Mouse (Mus musculus) duodenum, adult 2 months (tissue): ENCODE measurements around the gene Osgin1. TPM values are rescaled to one million over a fixed set of nuclear protein-coding genes. Genes with fewer than 3 reads are reported as not detected.

Experiments used
- polyA plus RNA-seq: library from polyadenylated mRNA; depleted of rRNA; stranded (reverse); fragments of >200 nt; gene quantifications from 2 replicates; pipeline ENCODE4 v1.2.3, GENCODE M21; 2012; ENCODE audit warnings: low replicate concordance; rRNA removed

Gene Osgin1
- polyA plus RNA-seq = 92.1 and 231 TPM in 2 replicates

DNA sequence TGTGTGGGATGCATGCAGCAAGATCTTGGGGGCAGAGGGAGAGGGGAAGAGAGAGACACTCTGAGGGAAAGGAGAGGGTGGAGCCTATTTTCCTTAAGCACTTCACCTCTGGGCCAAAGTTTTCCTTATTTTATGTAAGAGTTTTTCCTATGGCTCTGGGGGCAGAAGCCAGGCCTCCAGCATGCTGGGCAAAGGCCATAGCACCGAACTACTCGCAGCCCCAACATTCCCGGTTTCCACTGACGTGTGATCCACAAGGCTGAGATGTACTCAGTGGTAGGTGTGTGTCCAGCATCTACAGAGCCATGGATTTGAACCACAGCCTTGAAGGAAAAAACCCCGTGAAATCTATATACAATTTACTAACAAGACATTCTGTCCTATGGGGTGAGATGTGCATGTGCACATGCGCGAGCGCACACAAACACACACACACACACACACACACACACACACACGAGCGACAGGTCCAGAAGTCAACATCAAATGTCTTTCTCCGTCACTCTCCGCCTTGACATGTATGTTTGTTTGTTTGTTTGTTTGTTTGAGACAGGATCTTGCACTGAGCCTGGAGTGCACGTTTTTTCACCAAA, at the start of gene Osgin1:
Osgin1 (plus strand) TSS at position 543 of the 593 bp plus-strand sequence.

DNA sequence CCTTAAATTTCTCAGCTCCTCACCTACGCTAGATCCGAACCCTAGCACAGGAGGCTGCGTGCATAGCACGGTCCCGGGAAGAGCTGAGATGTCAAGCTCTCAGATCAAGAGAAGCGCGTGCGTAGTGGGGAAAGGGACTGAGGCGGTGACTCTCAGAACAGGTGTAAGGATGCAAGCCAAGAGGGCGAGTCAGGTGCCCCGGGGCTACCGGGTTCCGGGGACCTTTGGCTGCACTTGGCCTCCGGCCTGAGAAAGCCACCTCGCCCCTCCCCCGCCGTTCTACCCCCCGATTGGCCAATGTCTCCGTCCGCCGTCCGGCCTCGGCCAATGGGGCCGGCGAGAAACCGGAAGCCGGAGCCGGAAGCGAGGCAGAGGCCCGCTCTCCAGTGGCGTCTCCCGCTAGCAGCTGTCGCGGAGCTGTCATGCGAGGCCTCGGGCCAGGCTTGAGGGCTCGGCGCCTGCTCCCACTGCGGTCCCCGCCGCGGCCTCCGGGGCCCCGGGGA, 39.3 kb upstream of the Osgin1 start, which contains the start of gene Mlycd:
Mlycd (plus strand) TSS at position 355 of the 503 bp plus-strand sequence.

GRCm38 (mm10) chr8:119446211-119446989, 12.5 kb downstream of the Osgin1 start, which contains the start of gene Necab2:
Gene Necab2 (plus strand): TSS chr8:119446719.

Other genes with a start within 250 kb of the Osgin1 start
- 21.4 and 38.2 TPM in 2 replicates for gene Hsbp1, start 89.6 kb upstream of the Osgin1 start, polyA plus RNA-seq
- gene Mlycd, start 39.2 kb upstream of the Osgin1 start, polyA plus RNA-seq = 57.8 and 85.0 TPM in 2 replicates
- 0.69 and 0.84 TPM in 2 replicates for gene Necab2, start 12.6 kb downstream of the Osgin1 start, polyA plus RNA-seq
- gene Slc38a8, start 67.6 kb downstream of the Osgin1 start, polyA plus RNA-seq = 0.19 and 0.75 TPM in 2 replicates
- 38.5 and 43.8 TPM in 2 replicates for gene Mbtps1, start 124.6 kb downstream of the Osgin1 start, polyA plus RNA-seq
- 13.1 and 14.8 TPM in 2 replicates for gene Hsdl1, start 141.1 kb downstream of the Osgin1 start, polyA plus RNA-seq
- gene Dnaaf1, start 141.1 kb downstream of the Osgin1 start, polyA plus RNA-seq = 6.3 and 13.3 TPM in 2 replicates
- 19.7 and 22.9 TPM in 2 replicates for gene Taf1c, start 171.1 kb downstream of the Osgin1 start, polyA plus RNA-seq
- gene Adad2, start 178.6 kb downstream of the Osgin1 start, polyA plus RNA-seq = 0.44 and 4.5 TPM in 2 replicates
- 0.56 and 0.74 TPM in 2 replicates for gene Kcng4, start 201.6 kb downstream of the Osgin1 start, polyA plus RNA-seq
- 26.9 and 27.6 TPM in 2 replicates for gene Wfdc1, start 232.2 kb downstream of the Osgin1 start, polyA plus RNA-seq